Mouse (Mus musculus): ENCODE results near the gene Ctbs. TPM values are rescaled to one million over a fixed set of nuclear protein-coding genes. Genes with fewer than 3 reads are reported as not detected.
A peak's percentile ranks its signal among the peaks of the same experiment; 100 is the strongest.

The Ctbs gene
- polyA plus RNA-seq, 1 experiment from 2014 or later, result 5.6 TPM

DNA sequence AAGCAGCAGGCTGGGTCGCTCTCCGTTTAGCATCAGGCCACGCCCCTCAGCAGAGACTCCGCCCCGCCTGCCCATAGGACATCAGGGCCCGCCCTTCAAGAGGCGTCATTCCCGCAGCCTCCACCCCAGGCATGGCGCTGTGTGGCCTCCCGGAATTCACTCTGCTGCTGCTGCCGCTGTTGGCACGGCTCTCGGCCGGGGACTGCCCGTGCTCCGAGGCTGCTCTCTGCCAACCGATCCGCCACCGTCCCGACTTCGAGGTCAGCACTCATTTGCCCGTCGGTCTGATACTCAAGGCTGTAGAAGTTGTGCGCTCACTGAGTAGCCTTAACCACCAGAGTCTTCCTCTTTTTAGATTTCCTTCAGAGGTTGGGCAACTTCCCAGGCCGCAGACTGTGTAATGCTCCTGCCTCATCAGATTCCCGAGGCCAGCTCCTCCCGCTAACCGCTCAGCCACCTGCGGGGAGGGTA, 811 bp downstream of the Ctbs start:
- H3K4me2 ChIP-seq (replicated peaks), result peak overlapping the region; percentile 68
- H3K9ac ChIP-seq (replicated peaks), result peak overlapping the region; percentile 57
- WGBS, result under 1% methylated on average over 29 of the region's 29 CpGs
- peaks cover 14% of the 10 kb centered on the region; the same call in 1 of the 2 replicates for H3K4me1 ChIP-seq
- peak overlapping the region; percentile 64 for H3K27ac ChIP-seq (replicated peaks)
- H3K36me3 ChIP-seq, result 0 out of 2 replicates have a peak, but pooled peaks cover 6% of the 10 kb centered on the region
- H3K9me3 ChIP-seq, result 0 out of 2 replicates have a peak, but pooled peaks cover 3% of the 10 kb centered on the region
- H3K4me3 ChIP-seq, result peak overlapping the region; percentile 49
- peak; percentile 99 for ATAC-seq (ENCODE audit: low FRiP score, low read depth)
- no peaks in the 10 kb centered on the region for H3K27me3 ChIP-seq

DNA sequence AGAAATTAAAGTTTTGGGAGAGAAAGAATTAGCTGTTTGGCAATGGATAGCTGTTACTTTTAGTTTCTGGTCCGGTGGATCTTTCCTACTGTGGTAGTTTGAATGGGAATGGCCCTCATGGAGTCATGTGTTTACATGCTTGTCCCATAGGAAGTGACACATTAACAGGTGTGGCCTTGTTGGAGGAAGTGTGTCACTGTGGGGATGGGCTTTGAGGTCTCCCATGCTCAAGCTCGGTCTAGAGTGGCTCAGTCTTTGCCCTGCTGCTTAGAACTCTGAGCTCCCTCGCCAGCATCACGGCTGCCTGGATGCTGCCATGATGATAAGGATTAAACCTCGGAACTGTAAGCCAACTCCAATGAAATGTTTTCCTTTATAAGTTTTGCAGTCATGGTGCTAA, 1.8 kb downstream of the Ctbs start:
- 75% methylated on average over 5 of the region's 5 CpGs for WGBS
- no peak for ATAC-seq (ENCODE audit: low FRiP score, low read depth)
- H3K4me3 ChIP-seq, result no peak overlapping the region
- H3K36me3 ChIP-seq, result no peaks in the 10 kb centered on the region
- peaks cover 14% of the 10 kb centered on the region; the same call in 1 of the 2 replicates for H3K4me1 ChIP-seq
- H3K27me3 ChIP-seq, result no peaks in the 10 kb centered on the region
- no peak overlapping the region for H3K4me2 ChIP-seq (replicated peaks)
- no peak overlapping the region for H3K9ac ChIP-seq (replicated peaks)
- no peaks in the 10 kb centered on the region for H3K9me3 ChIP-seq
- no peak overlapping the region for H3K27ac ChIP-seq (replicated peaks)

DNA sequence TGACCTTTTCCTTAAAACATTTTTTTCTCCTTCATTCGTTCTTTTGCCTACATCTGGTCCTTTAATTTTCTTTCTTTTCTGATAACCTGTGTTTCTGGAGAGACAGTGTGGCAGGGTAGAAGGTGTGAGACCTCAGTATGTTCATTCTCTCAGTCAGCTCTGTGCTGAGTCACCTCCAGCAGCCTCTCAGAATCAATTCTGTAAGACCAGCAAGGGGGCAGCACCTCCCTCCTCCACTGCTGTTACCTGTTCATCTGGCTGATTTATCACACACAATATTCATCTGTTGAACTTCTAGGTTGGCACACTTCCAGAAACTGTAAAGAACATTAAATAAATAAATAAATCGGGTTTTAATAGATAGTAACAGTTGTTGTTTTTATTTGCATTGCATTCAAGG, 13.3 kb downstream of the Ctbs start:
- WGBS, result 65% methylated on average over 2 of the region's 2 CpGs
- no peaks in the 10 kb centered on the region for H3K4me1 ChIP-seq

GRCm38 (mm10) chr3:146469226-146469625, 19.6 kb downstream of the Ctbs start:
- Histone ChIP-seq H3K4me2 (replicated peaks) (no peak overlapping the region), H3K27ac (replicated peaks) (no peak overlapping the region), H3K9ac (replicated peaks) (no peak overlapping the region), H3K4me3 (no peak overlapping the region), H3K9me3 (no peaks in the 10 kb centered on the region), H3K27me3 (no peaks in the 10 kb centered on the region), H3K4me1 (no peaks in the 10 kb centered on the region), H3K36me3 (no peaks in the 10 kb centered on the region)
- 74% methylated on average over 2 of the region's 2 CpGs for WGBS
- ATAC-seq (ENCODE audit: low FRiP score, low read depth), result no peak

More for the DNA sequence above, 13.3 kb downstream of the Ctbs start:
- Histone ChIP-seq H3K27ac (replicated peaks) (no peak overlapping the region), H3K27me3 (no peaks in the 10 kb centered on the region), H3K4me3 (no peak overlapping the region), H3K4me2 (replicated peaks) (no peak overlapping the region), H3K9me3 (no peaks in the 10 kb centered on the region), H3K36me3 (no peaks in the 10 kb centered on the region), H3K9ac (replicated peaks) (no peak overlapping the region)
- ATAC-seq (ENCODE audit: low FRiP score, low read depth), result no peak

DNA sequence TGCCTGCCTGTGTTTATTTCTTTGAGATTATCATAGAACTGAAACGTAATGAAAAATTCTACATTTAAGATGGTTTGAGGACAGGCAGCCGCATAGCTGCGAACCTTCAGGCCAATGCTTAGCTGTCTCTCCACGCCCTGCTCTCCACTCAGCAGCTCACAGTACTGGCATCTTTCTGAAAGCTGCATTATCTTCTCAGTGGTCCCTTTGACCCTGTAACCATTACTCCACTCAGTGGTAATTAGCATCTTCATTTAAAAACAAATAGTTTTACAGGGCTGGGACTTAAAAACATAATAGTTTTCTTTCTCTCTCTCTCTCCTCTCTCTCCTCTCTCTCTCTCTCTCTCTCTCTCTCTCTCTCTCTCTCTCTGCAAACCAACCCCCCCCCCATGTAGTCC, 23.1 kb downstream of the Ctbs start:
- Histone ChIP-seq H3K4me2 (replicated peaks) (no peak overlapping the region), H3K27me3 (no peaks in the 10 kb centered on the region), H3K9me3 (no peaks in the 10 kb centered on the region), H3K36me3 (no peaks in the 10 kb centered on the region), H3K4me3 (no peak overlapping the region), H3K9ac (replicated peaks) (no peak overlapping the region), H3K4me1 (no peaks in the 10 kb centered on the region), H3K27ac (replicated peaks) (no peak overlapping the region)
- WGBS, result 75% methylated on average over 4 of the region's 4 CpGs
- no peak for ATAC-seq (ENCODE audit: low FRiP score, low read depth)

GRCm38 (mm10) chr3:146473741-146474140, 24.1 kb downstream of the Ctbs start:
- H3K36me3 ChIP-seq, result no peaks in the 10 kb centered on the region
- H3K27me3 ChIP-seq, result no peaks in the 10 kb centered on the region
- no peaks in the 10 kb centered on the region for H3K9me3 ChIP-seq
- H3K4me1 ChIP-seq, result no peaks in the 10 kb centered on the region
- no peak overlapping the region for H3K9ac ChIP-seq (replicated peaks)
- H3K4me2 ChIP-seq (replicated peaks), result no peak overlapping the region
- no peak overlapping the region for H3K27ac ChIP-seq (replicated peaks)
- no peak for ATAC-seq (ENCODE audit: low FRiP score, low read depth)
- no peak overlapping the region for H3K4me3 ChIP-seq

DNA sequence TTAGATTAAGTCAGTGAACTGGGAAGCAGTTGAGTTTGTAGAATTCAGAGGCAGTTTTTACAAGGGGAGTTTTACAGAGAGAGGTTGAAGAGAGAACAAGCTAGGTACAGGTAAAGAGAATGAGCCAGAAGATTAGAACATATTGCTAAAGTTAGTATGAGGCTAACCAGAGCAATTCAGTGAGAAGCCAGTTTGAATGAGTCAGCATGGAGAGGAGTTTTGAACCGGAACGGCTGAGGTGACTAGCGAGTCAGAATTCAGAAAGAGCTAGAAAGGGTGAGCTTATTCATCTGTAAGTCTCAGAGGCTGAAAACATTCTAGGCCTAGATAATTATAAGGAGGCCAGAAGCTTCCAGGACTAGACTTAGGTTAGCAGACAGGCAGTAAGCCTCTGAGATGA, 24.8 kb downstream of the Ctbs start:
- no peaks in the 10 kb centered on the region for H3K9me3 ChIP-seq
- H3K27ac ChIP-seq (replicated peaks), result no peak overlapping the region
- H3K27me3 ChIP-seq, result no peaks in the 10 kb centered on the region
- no peaks in the 10 kb centered on the region for H3K4me1 ChIP-seq
- WGBS, result 92% methylated on average over 3 of the region's 3 CpGs
- no peak overlapping the region for H3K9ac ChIP-seq (replicated peaks)
- ATAC-seq (ENCODE audit: low FRiP score, low read depth), result no peak
- H3K4me2 ChIP-seq (replicated peaks), result no peak overlapping the region
- no peak overlapping the region for H3K4me3 ChIP-seq
- no peaks in the 10 kb centered on the region for H3K36me3 ChIP-seq

- Histone ChIP-seq H3K4me3 (no peak overlapping the region), H3K4me1 (no peaks in the 10 kb centered on the region), H3K9me3 (no peaks in the 10 kb centered on the region), H3K9ac (replicated peaks) (no peak overlapping the region), H3K27me3 (no peaks in the 10 kb centered on the region), H3K4me2 (replicated peaks) (no peak overlapping the region), H3K36me3 (no peaks in the 10 kb centered on the region), H3K27ac (replicated peaks) (no peak overlapping the region)
- ATAC-seq (ENCODE audit: low FRiP score, low read depth), result no peak
- WGBS, result 68% methylated on average over 2 of the region's 2 CpGs
Observed at GRCm38 (mm10) chr3:146482044-146482443, 32.4 kb downstream of the Ctbs start.

- Histone ChIP-seq H3K9ac (replicated peaks) (no peak overlapping the region), H3K4me2 (replicated peaks) (no peak overlapping the region), H3K9me3 (no peaks in the 10 kb centered on the region), H3K36me3 (no peaks in the 10 kb centered on the region), H3K4me1 (no peaks in the 10 kb centered on the region), H3K27ac (replicated peaks) (no peak overlapping the region), H3K27me3 (no peaks in the 10 kb centered on the region), H3K4me3 (no peak overlapping the region)
- 91% methylated on average over 4 of the region's 4 CpGs for WGBS
- no peak for ATAC-seq (ENCODE audit: low FRiP score, low read depth)
Observed at GRCm38 (mm10) chr3:146486464-146486863, 36.9 kb downstream of the Ctbs start.

GRCm38 (mm10) chr3:146494941-146495340, 45.3 kb downstream of the Ctbs start:
- Histone ChIP-seq H3K9me3 (no peaks in the 10 kb centered on the region), H3K27me3 (no peaks in the 10 kb centered on the region; the same call in 1 of the 2 replicates), H3K27ac (replicated peaks) (no peak overlapping the region), H3K4me2 (replicated peaks) (no peak overlapping the region), H3K9ac (replicated peaks) (no peak overlapping the region), H3K36me3 (no peaks in the 10 kb centered on the region), H3K4me3 (no peak overlapping the region), H3K4me1 (0 out of 2 replicates have a peak, but pooled peaks cover 2% of the 10 kb centered on the region)
- WGBS, result 29% methylated on average over 8 of the region's 8 CpGs
- ATAC-seq (ENCODE audit: low FRiP score, low read depth), result no peak

DNA sequence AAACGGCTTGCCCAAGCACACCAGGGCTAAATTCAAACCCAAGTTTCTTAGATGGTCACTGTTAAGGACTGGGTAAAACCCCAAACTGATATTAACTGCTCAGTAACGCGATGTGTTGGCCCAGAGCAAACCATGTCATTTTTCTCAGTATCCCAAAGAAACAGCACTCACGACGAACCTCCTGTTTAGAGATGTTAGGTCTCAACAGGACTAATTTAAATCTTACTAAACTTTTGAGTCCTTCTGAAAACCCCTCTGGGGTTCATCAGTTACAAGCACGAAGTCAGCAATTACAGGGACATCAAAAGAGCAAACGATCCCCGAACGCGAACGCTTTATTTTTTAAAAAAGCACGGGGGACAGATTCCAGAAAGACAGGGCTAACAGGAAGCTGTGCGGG, 49.4 kb downstream of the Ctbs start:
- WGBS, result 4% methylated on average over 13 of the region's 13 CpGs
- Histone ChIP-seq H3K4me1 (peaks cover 21% of the 10 kb centered on the region), H3K9me3 (no peaks in the 10 kb centered on the region), H3K9ac (replicated peaks) (peak overlapping the region; percentile 86), H3K4me2 (replicated peaks) (peak overlapping the region; percentile 54), H3K36me3 (peaks cover 9% of the 10 kb centered on the region), H3K27ac (replicated peaks) (peak overlapping the region; percentile 84; the same call in 1 of the 2 replicates), H3K4me3 (peak overlapping the region; percentile 84), H3K27me3 (no peaks in the 10 kb centered on the region; the same call in 1 of the 2 replicates)
- ATAC-seq (ENCODE audit: low FRiP score, low read depth), result no peak

DNA sequence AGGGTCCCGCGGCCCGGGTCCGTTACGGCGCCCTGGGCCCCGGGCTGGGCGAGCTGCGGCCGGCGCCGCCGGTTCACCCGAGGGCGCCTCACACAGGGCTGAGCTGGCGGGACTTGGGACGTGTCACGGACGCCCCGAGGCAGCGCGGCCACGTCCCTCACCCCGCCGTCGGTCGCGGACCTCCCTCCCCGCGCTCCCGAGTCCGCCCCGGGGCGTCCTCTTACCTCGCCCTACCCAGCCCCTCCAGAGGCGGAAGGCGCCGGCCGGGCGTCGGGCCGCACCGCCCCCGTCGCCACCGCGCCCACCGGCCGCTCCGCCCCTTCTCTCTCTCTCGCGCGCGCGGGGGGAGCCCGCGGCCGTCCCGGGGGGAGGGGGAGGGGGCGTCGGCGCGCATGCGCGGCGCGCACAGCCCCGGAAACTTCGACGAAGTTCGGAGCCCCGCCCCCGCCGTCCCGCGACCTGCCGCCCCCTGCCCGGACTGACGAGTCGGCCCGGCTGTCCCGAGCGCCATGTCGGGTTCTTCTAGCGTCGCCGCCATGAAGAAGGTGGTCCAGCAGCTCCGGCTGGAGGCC, 49.9 kb downstream of the Ctbs start, which contains the start of the genes Spata1 and Gng5:
Gene Spata1, minus strand, starts transcription at position 323 of the 572 bp plus-strand sequence.
Gene Gng5, plus strand, starts transcription at position 377 of the 572 bp plus-strand sequence.
- peak within 1 kb of the TSS; percentile 84 for H3K27ac ChIP-seq (replicated peaks)
- peak within 1 kb of the TSS; percentile 84 for H3K4me3 ChIP-seq
- no peaks in the 10 kb centered on the region; the same call in 1 of the 2 replicates for H3K27me3 ChIP-seq
- no peaks in the 10 kb centered on the region for H3K9me3 ChIP-seq
- H3K9ac ChIP-seq (replicated peaks), result peak within 1 kb of the TSS; percentile 86
- H3K36me3 ChIP-seq, result peaks cover 11% of the 10 kb centered on the region
- peaks cover 21% of the 10 kb centered on the region for H3K4me1 ChIP-seq
- peak within 1 kb of the TSS; percentile 54 for H3K4me2 ChIP-seq (replicated peaks)
- under 1% methylated on average over 41 of the region's 88 CpGs for WGBS
- peak; percentile 90 for ATAC-seq (ENCODE audit: low FRiP score, low read depth)
